Mouse (Mus musculus) stomach, embryonic 14.5 days (tissue): ENCODE data around the gene Gm20388. TPM values are rescaled to one million over a fixed set of nuclear protein-coding genes. Genes with fewer than 3 reads are reported as not detected.
A peak's percentile ranks its signal among the peaks of the same experiment; 100 is the strongest.

Experiments used
- ATAC-seq: fragments of 200-750 bp; cut with Nextera tagmentation; 2 replicates; pipeline ENCODE4 v1.8.0; 2017; ENCODE audit warnings: low read depth, moderate TSS enrichment; ENCODE audit not compliant: insufficient number of reproducible peaks, insufficient read depth, low FRiP score
- H3K27ac ChIP-seq: fragments of 300-500 bp; sonication (generic); 2 replicates; pipeline ENCODE4 v1.5.1; 2014; ENCODE audit warnings: mild to moderate bottlenecking, low read length, moderate library complexity, mixed read lengths
- H3K27me3 ChIP-seq: fragments of 300-500 bp; sonication (generic); 2 replicates; pipeline ENCODE4 v1.6.1; 2014; ENCODE audit warnings: low read length, control low read depth, mixed read lengths; ENCODE audit not compliant: control insufficient read depth, insufficient read depth
- H3K36me3 ChIP-seq: fragments of 300-500 bp; sonication (generic); 2 replicates; pipeline ENCODE4 v1.6.1; 2014; ENCODE audit warnings: mild to moderate bottlenecking, control low read depth, low read length, moderate library complexity, mixed read lengths; ENCODE audit not compliant: control insufficient read depth, insufficient read depth
- H3K4me1 ChIP-seq: fragments of 300-500 bp; sonication (generic); 2 replicates; pipeline ENCODE4 v1.6.1; 2014; ENCODE audit warnings: low read length, control low read depth, mixed read lengths; ENCODE audit not compliant: control insufficient read depth, insufficient read depth
- H3K4me2 ChIP-seq: fragments of 300-500 bp; sonication (generic); replicated peaks from 2 replicates; pipeline ENCODE4 v1.6.1; 2014; ENCODE audit warnings: low read depth, low read length, control low read depth
- H3K4me3 ChIP-seq: fragments of 300-500 bp; sonication (generic); 2 replicates; pipeline ENCODE4 v1.5.1; 2014; ENCODE audit warnings: low read depth, low read length, control low read depth
- H3K9ac ChIP-seq: fragments of 300-500 bp; sonication (generic); replicated peaks from 2 replicates; pipeline ENCODE4 v1.6.1; 2014; ENCODE audit warnings: low read depth, mild to moderate bottlenecking, control low read depth, low read length, moderate library complexity, mixed read lengths
- H3K9me3 ChIP-seq: fragments of 300-500 bp; sonication (generic); 2 replicates; pipeline ENCODE4 v1.6.1; 2016; ENCODE audit warnings: low read depth, low read length, control low read depth; ENCODE audit not compliant: control insufficient read depth
- WGBS: fragments of 180-500 bp; shearing (Covaris S2); extraction: QIAGEN DNeasy Blood & Tissue Kit; methylation state at CpG from one replicate; pipeline ENCODE4 v1.1.7; 2014; 5-methylcytosine and 5-hydroxymethylcytosine counted together
- polyA plus RNA-seq: library from polyadenylated mRNA; unstranded; fragments of >200 nt; fragmentation: Nextera tagmentation; extraction: Ambion mirVana; gene quantifications from 2 replicates; pipeline ENCODE4 v1.2.1, GENCODE M21; 2014

Gm20388 gene
- polyA plus RNA-seq, 1 experiment from 2014 or later = 11.4 TPM

DNA sequence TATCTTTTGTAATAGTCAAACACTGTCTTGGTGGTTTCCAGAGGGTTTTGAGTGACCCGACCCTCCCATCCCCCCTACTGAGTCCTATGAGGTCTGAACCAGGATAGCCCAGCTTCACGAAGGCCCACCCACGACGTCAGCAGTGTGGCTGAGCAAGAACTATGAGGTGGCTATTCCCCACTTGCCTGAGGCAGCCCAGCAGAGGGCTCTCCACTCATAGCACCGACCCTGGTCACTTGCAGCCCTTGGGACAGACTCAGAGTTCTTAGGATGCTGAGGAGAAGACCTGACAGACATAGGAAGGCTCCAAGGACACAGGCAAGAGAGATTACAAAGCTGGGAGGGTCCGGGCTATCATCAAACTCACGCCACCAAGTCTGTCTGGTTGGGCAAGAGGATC is 2764.4 kb downstream of the Gm20388 start:
- Histone ChIP-seq H3K4me3 (no peak overlapping the region), H3K9me3 (no peaks in the 10 kb centered on the region), H3K4me2 (no peak overlapping the region), H3K4me1 (peaks cover 6% of the 10 kb centered on the region; the same call in 1 of the 2 replicates), H3K36me3 (no peaks in the 10 kb centered on the region), H3K27ac (no peak overlapping the region), H3K9ac (no peak overlapping the region), H3K27me3 (peaks cover 27% of the 10 kb centered on the region)
- ATAC-seq = no peak
- WGBS = 43% methylated on average over 7 of the region's 7 CpGs

DNA sequence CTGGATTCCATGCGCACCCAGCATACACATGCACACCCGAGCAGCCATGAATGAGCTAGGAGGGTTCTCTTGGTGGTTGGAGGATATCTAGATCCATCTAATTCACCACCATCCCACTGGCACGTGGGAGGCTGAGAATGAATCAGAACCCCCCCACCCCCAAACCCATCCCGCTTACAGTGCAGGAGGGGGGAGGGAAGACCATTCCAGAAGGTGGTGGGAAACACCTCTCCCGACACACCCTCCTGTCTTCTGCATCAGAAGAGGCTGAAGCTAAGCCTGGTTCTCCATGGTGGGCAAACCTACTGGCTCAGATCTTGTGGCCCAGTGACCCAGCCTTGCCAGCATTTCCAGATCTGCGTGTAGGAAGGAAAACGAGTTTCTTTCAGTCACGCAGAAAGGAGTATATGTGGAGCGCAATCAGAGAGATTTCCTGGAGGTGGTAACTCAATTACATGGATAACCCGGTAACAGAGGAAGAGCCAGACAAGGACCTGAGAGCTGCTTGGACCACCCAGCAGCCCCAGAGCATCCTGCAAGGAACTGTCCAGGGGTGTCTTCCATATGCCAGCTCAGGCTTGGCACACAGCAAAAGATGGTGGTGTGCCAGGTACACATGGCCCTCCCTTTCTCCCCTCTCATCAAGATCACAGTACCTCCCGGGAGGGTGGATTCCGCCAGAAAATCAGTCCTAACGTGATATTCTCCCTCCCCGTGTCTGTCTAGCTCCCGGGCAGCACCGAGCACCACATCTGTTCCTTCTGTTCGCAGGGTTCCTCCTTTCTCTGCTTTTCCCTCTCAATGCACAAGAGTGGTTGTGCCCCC is 2765.2 kb downstream of the Gm20388 start:
- peaks cover 6% of the 10 kb centered on the region; the same call in 1 of the 2 replicates for H3K4me1 ChIP-seq
- H3K4me2 ChIP-seq = 0 out of 2 replicates have a peak overlapping the region, but pooled peaks have one; percentile 98
- H3K4me3 ChIP-seq = no peak overlapping the region
- no peak for ATAC-seq
- peaks cover 29% of the 10 kb centered on the region for H3K27me3 ChIP-seq
- H3K9me3 ChIP-seq = no peaks in the 10 kb centered on the region
- no peak overlapping the region for H3K27ac ChIP-seq
- H3K9ac ChIP-seq = no peak overlapping the region
- 83% methylated on average over 17 of the region's 17 CpGs for WGBS
- H3K36me3 ChIP-seq = no peaks in the 10 kb centered on the region

DNA sequence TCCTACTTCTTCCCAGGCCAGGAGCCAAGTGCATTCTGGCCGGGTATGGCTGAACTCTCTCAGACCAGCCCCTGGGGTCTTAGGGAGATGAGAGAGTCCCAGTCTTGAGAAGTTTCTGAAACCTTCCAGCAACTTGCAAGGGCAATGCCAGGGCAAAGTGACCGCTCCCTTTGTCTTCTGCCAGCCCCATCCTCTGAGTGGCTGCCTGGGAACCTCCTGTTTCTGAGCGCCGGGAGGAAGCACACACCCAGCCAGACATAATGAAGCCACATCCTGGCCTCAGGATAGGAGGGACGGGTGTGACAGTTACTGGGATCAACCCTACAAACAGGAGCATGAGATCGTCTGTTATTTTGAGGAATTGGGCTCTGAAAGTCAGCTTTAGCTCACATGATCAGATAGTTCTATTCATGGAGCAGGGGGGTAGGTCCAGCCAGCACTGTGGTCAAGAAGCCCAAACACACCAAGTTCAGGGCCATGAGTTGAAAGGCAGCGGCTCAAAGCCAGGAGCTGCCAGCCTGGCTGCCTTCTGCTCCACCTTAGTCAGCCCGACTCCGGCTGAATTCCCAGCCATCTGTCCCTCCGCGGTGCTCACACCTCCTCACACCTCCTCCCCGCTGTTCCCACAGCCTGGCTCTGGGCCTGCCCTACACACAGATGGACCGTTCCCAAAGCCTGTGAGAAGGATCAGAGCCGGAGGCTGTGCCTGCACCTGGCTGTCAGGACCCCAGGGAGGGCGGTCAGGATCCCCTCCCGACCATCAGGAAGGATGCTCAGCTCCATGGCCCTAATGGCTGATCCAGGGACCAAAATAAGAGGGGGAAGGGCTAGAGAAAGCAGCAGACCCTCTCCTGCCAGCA is 2766.2 kb downstream of the Gm20388 start:
- no peak for ATAC-seq
- 13% methylated on average over 16 of the region's 16 CpGs for WGBS
- Histone ChIP-seq H3K9me3 (no peaks in the 10 kb centered on the region), H3K36me3 (no peaks in the 10 kb centered on the region), H3K4me3 (peak overlapping the region; percentile 69), H3K27ac (peak overlapping the region; percentile 23; the same call in 1 of the 2 replicates), H3K4me1 (peaks cover 6% of the 10 kb centered on the region; the same call in 1 of the 2 replicates), H3K9ac (no peak overlapping the region), H3K27me3 (peaks cover 34% of the 10 kb centered on the region), H3K4me2 (peak overlapping the region; percentile 98)

DNA sequence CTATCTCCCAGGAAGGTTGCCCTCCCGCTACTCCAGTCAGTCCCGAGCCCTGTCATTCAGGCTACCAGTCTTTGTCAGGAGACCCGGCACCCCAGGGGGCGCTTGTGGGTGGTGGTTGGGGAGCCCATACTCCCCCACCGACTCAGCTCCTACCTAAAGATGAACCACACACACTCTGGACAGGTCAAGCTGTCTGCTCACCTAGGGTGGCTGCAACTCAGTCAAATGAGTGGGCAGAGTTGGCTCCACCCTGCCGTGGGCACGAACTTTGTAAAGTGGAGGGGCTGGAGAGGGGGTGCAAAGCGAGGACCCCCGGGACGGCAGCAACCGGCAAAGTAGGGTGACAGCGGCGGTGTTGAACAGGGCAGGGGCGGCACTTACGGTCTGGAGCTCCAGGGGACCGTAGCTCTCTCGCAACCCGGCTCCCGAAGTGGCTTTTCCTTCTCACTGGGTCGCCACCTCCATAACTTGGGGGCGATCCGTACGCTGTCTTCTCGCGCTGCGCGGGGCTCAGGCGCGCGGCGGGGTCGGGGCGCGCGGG is 2766.9 kb downstream of the Gm20388 start:
- H3K4me3 ChIP-seq = peak overlapping the region; percentile 69
- H3K4me2 ChIP-seq = peak overlapping the region; percentile 98
- H3K9me3 ChIP-seq = no peaks in the 10 kb centered on the region
- peak overlapping the region; percentile 42 for H3K9ac ChIP-seq
- peaks cover 34% of the 10 kb centered on the region for H3K27me3 ChIP-seq
- ATAC-seq = no peak
- peaks cover 6% of the 10 kb centered on the region; the same call in 1 of the 2 replicates for H3K4me1 ChIP-seq
- H3K36me3 ChIP-seq = no peaks in the 10 kb centered on the region
- WGBS = 3% methylated on average over 35 of the region's 35 CpGs
- peak overlapping the region; percentile 23; the same call in 1 of the 2 replicates for H3K27ac ChIP-seq

DNA sequence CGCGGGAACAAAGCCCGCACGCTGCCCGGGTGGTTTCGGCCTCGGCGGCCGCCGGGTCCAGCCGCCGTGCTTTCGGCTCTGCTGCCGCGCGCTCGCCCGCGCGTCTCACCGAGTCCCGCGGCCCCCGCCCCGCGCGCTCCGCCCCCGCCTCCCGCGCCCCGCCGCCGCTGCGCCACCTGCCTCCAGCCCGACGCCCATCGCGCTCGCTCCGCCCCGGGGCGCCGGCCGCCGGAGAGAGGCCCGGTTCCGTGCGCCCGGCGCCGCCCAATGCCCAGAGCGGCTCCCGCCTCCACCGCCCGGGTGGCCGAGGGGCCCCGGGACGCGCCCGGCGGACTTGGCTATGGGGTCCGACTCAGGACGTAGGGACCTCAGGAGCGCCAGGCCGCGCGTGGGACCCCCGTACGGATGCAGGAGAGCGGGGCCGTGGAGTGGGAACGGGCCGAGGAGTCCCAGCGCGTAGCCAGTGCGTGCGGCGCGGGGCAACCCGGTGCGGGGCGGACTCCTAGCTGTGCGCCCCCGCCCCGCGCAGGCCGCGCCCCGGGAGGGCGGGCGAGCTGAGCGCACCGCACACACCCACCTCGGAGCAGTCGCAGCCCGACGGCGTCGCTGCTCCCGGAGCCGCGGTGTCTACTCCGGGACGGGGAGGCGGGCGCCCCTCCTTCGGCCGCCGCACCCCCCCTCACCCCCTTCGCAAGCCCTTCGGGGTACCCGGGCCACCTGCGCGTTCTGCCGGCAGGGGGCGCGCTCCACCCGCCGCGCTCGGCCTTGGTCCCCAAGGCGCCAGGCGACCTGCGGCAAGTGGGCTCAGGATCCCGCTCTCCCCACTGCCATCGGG is 2767.6 kb downstream of the Gm20388 start:
- Histone ChIP-seq H3K4me1 (peaks cover 6% of the 10 kb centered on the region; the same call in 1 of the 2 replicates), H3K9me3 (no peaks in the 10 kb centered on the region), H3K4me2 (peak overlapping the region; percentile 98), H3K9ac (peak overlapping the region; percentile 42), H3K4me3 (peak overlapping the region; percentile 69), H3K27ac (no peak overlapping the region), H3K27me3 (peaks cover 34% of the 10 kb centered on the region), H3K36me3 (no peaks in the 10 kb centered on the region)
- WGBS = under 1% methylated on average over 106 of the region's 127 CpGs
- peak; percentile 70 for ATAC-seq

DNA sequence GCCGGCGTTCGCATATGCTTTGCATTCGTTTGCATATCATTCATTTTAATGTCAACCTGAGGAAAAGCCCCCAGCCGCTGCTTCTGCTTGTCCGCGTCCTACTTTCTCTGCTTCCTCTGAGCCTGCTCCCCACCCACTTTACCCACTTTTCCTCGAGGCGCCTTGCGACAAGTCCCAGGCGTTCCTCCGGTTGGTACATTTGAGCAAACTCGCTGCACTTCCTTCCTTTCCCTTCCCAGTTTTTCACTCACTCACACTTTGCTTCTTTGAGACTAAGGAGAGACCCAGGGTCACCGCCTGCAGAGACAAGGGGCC is 2768.2 kb downstream of the Gm20388 start:
- peaks cover 34% of the 10 kb centered on the region for H3K27me3 ChIP-seq
- ATAC-seq = peak; percentile 2; the same call in 1 of the 2 replicates
- H3K9ac ChIP-seq = no peak overlapping the region
- no peak overlapping the region for H3K27ac ChIP-seq
- 3% methylated on average over 14 of the region's 14 CpGs for WGBS
- no peaks in the 10 kb centered on the region for H3K36me3 ChIP-seq
- H3K9me3 ChIP-seq = no peaks in the 10 kb centered on the region
- peak overlapping the region; percentile 98 for H3K4me2 ChIP-seq
- peaks cover 6% of the 10 kb centered on the region; the same call in 1 of the 2 replicates for H3K4me1 ChIP-seq
- H3K4me3 ChIP-seq = peak overlapping the region; percentile 69

DNA sequence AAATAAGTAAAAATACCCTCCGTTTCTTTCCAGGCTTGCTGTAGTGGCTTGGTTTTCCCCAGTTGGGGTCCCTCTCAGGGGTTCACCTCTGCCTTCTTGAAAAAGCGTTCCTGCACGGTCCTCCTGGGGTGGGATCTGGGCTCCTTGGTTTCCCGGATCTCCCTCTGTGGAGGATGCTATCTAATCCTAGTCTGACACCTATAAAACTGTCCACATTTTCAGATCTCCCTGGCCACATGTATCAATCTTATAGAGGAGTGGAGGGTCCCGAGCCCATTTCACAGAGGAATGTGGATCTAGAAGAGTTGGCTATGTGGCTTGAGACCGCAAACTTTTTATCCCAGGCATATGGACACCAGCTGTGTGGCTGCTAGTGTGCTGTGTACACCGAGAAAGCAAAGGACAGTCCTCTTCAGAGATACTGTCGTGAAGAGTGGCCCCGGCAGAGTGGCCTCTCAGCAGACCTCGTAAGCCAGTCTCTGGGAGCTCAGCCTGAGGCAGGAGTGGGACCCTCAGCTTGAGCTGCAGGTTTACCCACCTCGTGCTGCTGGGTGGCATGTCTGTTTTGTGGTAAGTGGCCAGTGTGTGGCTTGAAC is 2768.8 kb downstream of the Gm20388 start:
- H3K4me3 ChIP-seq = no peak overlapping the region
- whole genome bisulfite sequencing = 32% methylated on average over 11 of the region's 11 CpGs

More for the DNA sequence above, 2768.8 kb downstream of the Gm20388 start:
- H3K9me3 ChIP-seq = no peaks in the 10 kb centered on the region
- H3K9ac ChIP-seq = no peak overlapping the region
- H3K27me3 ChIP-seq = peaks cover 36% of the 10 kb centered on the region
- H3K27ac ChIP-seq = no peak overlapping the region
- peak overlapping the region; percentile 98 for H3K4me2 ChIP-seq
- H3K36me3 ChIP-seq = no peaks in the 10 kb centered on the region
- ATAC-seq = no peak
- peaks cover 6% of the 10 kb centered on the region; the same call in 1 of the 2 replicates for H3K4me1 ChIP-seq
